Mouse (Mus musculus) NIH3T3 (cell line): Measurements from ENCODE around the gene Cnot10.

Source experiments
- DNase-seq: peaks from one replicate; pipeline ENCODE4 v3.0.0-alpha.2; 2012; ENCODE audit warnings: low read depth

Gene Cnot10

DNA sequence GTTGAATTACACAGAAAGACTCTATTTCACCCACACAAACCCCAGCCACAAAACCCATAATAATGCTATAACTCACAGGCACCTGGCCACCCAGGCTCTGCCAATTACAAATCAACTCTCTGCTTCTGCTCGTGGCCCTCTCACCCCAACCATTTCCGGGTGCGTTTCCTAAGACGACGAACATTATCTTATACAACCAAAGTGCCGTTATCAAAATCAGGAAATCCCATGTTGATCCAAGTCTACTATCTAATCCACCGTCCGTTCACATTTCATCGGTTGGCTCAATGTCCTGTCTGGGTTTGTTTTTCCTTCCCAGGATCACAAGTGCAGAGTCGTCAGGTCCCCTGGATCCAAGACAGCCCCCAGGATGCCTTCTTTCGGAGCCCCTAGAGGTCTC lies 61.3 kb downstream of the Cnot10 start:
- DNase-seq: no peak

DNA sequence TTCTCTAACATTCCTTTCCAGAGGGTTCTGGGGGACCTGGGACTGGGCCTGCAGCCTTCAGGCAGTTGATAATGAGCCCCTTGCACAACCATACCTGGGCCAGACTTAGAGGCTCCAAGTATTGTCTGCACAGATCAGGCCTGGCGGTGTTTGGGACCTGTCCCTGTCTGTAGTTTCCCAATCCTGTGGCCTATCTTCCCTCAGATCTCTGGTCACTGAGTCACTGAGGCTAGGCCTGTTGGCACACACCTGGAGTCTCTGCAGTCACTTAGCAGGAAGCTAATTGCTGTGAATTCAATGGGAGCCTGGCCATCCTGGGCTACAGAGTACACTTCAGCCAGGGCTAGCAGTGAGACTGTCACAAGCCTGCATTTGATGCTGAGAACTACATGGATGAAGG lies 64.0 kb downstream of the Cnot10 start:
- no peak for DNase-seq

DNA sequence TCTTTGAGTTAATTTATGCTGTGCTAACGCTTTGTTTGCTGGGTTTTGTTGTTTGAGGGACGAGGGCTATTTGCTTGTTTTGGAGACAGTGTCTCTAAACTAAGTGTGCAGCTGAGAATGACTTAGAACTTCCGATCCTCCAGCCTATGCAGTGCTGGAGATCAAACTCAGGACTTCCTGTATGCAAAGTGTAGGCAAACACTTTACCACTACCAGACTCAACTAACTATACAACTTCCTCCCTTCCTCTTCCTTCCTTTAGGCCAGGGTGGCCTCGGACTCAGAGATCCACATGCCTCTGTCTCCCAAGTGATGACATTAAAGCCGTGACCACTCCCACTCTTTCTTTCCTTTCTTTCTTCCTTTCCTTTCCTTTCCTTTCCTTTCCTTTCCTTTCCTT lies 66.5 kb downstream of the Cnot10 start:
- no peak for DNase-seq

DNA sequence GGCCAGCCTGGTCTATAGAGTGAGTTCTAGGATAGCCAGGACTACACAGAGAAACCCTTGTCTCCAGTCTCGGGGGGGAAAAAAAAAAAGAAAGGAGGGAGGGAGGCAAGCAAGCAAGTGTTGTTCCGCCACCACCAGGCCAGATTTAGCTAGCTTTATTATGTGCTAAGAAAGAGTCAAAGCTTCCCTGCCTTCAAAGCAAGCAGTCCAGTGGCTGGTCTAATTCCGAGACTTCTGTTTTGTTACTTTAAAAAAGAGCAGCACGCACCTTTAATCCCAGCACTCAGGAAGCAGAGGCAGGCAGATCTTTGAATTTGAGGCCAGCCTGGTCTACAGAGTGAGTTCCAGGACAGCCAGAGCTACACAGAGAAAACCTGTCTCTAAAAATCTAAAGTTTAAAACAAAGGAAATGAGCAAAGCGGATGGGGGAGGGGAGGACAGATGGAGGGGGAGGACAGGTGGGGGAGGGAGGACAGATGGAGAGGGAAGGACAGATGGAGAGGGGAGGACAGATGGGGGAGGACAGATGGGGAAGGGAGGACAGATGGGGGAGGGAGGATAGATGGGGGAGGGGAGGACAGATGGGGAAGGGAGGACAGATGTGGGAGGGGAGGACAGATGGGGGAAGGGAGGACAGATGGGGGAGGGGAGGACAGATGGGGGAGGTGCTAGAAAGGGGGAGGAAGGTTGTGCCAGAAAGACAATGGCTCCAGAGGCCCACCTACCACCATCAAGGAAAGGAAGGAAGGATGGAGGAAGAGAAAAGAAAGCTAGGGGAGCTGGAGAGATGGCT lies 71.1 kb downstream of the Cnot10 start:
- DNase-seq: no peak

DNA sequence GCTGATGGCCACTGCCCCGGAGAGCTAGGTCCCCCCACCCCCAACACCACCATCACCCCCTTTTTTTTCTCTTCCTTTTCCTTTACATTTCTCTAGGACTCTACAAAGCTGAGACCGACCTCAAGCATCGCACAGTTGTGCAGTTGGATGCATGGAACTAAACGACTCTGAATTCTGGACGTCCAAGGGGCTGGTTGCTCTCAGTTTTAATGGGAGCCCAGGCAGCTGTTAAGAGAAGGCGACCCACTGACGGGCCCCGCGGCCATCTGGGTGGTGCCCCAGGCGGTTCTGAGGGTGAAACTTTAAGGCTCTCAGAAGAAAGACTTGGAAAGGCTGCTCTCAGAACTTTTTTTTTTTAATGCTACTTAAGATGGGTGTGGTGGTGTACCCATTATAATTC lies 75.3 kb downstream of the Cnot10 start:
- no peak for DNase-seq

DNA sequence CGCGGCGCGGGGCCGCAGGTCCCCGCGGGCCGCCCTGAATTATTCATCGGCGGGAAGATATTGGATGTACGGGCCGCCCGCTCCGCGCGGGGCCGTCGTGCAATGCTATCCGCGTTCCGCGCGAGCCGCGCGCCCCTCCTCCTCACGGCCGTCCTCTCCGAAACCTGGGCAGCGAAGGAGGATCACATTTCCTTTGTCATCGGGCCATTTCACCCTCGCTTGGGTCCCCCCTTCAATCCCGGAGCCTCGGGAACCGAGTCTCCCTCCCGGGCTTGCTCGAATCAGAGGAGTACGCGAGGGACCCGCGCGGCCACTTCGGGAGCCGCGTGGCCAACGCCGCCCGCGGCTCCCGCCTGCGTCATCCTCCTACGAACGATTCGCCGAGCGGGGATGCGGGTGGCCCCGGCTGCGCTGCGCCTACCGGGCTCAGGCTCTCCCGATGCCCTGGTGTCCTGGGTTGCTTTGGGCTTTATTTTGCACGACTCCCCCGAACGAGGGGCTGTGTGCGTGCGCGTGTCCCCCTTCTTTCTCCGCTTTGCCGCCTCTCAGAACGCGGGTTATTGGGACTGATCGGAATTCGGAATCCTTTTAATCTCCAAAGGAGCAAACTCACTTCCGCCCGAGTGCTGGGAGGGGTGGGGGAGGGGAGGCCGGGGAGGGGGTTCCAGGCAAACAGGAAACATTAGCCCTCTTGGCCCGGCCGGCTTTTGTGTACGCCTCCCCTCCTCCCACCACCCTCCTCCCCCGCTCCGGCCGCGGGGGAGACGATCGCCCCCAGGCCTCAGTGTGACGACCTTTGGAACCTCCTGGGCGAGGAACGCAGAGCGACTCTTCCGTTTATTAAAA lies 76.0 kb downstream of the Cnot10 start, which contains the start of gene Trim71:
Trim71 (minus strand) TSS at position 609 of the 846 bp plus-strand sequence.
- DNase-seq: no peak

DNA sequence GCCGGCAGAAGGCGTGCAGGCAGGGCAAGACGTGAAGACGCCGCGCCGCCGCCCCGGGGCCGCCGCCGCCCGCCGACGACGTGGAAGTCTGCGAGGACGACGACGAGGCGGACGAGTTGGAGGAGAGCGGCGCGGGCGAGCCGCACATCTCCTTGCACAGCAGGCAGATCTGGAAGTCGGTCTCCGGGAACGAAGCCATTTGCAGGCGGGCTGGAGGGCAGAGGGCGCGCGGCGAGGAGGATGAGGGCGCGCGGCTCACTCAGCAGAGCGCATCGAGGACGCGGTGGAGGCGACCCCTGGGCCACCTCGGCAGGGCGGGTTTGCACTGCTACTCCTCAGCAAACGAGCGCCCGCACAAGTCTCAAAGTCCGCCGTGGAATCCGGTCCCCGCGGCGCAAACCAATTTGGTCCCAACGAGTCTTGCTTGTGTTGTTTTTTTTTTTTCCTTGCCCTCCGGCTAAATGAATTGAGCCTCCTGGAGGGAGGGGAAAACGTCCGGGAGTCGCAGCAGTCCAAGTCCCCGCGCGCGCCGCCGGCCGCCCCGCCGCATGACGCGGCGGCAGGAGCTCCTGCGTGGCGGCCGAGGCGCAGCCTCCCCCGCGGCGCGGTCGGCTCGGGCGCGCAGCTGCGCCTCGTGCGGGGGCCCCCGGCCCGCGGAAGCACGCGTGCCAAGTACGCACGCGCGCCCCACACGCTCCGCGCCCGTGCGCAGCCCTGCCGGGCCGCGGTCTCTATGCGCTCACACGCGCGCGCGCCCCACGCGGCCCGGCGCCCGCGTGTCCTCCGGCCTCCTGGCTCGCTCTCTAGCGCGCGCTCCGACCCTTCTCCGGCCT lies 76.8 kb downstream of the Cnot10 start:
- no peak for DNase-seq

DNA sequence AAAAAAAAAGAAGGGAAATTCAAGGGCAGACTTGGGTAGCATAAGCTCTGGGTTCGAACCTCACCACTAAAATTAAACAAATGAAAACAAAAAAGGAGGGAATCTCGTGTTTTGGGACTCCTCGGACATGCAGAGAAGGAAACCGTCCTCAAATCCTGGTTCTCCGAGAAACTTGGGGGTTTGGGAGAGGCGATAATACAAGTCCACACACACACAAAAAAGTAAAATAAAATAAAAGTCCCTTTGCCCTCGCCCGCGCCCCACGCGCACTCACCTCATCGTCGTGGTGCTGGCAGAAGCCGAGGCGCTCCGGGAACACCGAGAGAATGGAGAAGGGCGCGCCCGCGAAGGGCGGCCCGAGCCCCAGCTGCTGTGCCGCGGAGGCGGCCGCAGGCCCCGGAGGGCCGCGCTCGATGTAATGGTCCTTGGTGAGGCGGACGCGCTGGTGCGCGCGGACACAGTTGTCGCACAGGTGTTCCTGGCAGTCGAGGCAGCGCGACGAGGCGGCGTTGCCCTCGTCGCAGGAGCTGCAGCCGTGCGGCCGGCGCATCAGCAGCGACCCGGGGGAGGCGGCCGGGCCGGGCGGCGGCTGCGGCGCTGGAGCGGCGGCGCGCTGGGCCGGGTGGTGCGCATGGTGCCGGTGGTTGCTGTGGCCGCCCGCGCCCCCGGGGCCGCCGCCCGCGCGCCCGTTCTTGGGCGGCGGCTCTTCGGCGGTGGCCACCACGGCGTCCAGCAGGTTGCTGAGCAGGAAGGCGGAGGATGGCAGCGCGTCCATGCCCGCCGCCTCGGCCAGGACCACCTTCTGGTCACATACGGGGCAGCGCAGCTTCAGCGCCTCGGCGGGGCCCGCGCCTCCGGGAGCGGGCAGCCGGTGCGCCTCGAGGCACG lies 77.7 kb downstream of the Cnot10 start:
- no peak for DNase-seq

DNA sequence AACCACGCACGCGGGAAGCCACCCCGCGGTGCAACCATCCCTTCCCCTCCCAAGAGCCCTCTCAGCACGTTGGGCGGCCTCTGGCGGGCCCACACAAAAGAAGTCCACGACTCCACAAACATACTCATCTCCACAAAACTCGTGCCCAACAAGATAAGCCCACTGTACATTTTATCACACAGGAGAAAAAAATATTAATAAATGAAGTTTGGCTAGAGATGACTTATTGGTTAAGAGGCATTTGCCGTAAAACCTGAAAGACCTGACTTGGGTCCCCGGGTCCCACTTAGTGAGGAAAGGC lies 78.4 kb downstream of the Cnot10 start:
- no peak for DNase-seq

DNA sequence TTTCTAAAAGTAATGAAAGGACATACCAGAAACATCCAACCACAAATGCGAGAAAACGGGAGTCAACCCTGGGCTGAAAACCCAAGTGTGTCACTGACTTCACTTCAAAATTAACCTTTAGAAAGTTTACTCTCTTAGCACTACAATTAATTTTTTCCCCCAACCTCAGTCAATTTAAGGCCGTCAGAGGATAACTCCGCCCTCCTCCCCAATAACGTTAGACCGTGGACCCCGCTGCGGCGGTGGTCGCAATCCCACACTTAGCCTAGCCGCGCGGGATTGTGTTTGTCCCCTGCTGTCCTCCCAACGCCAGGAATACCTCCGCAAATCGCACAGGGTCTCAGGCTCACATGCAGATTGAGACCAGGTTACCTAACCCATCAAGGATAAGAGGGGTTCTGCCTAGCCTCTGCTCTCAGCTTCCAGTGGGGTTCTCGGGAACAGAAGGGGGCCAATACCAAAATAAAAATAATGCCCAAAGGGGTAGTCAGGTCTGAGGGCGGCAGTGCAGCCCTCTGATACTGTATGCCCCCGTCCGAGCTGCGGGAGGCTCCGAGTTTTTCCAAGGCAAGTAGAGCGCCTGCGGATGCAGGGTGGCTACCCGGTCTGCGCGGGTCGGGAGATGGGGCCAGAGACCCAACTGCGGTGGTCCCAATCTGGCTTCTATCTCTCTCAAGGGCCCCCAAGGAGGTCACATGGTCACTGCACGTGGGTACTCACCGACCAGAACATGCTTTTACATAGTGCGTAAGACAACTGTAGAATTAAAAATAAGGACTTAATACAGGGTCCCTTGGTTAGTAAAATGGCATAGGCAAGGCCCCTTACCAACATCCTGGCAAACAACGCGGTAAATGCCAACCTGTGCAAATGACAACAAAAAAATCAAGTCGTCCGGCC lies 79.0 kb downstream of the Cnot10 start:
- no peak for DNase-seq

DNA sequence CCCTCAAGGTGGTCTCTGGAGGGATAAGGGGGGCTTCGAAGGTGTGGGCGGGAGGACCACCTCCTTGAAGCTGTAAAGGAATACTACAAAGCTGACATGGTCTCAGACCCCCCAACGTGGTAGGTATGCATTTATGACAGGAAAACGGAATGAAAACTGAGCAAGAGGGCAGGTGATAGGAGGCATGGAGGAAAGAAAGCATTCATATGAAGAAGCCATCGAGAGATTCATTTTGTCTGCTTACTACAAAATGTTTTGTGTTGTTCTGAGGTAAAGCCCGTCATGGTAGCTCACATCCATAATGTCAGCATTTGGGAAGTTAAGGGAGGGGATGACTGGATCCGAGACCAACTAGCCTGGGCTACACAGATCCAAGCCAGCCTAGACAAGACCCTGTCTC lies 79.8 kb downstream of the Cnot10 start:
- no peak for DNase-seq

DNA sequence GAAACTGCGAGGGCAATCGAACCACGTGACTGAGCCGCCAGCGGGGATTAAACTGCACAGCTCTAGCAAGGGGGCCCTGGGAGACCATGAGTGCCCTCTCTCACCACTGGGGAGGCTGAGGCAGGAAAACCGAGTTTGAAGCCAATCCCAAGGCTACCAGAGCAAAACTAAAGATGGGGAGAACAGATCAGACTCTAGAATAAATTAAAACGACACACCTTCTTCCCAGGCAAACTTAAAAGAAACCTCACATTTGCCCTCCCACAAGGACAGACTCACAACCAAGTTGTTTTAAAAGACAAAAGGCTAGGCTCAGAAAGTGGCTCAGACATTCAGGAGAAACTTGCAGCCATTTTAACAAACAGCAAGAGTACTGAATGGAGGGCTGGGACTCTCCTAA lies 82.9 kb downstream of the Cnot10 start:
- no peak for DNase-seq

DNA sequence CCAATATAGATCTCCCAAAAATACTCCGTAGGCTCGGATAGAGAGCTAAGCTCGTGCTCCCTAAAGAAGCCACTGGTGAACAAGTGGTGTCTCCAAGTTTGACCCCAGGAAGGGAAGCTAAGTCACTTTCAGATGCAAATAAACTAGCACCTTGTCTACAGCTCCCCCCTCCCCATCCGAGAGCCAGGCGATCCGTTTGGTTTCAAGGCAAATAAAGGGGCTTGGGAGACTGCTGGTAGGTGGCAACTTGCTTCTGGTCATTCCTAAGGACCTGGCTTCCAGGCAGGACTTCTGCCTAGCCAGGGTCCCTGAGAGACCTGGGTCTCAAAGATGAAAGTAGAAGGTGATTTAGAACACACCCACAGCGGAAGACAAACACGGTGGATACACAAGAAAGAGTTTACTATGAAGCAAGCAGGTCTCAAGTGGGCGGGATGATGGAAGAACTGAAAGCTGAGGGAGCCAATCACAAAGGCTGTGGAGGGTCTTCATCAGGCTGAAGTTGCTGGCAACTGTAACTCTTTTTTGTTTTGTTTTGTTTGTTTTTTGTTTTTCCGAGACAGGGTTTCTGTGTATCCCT lies 83.6 kb downstream of the Cnot10 start:
- no peak for DNase-seq

DNA sequence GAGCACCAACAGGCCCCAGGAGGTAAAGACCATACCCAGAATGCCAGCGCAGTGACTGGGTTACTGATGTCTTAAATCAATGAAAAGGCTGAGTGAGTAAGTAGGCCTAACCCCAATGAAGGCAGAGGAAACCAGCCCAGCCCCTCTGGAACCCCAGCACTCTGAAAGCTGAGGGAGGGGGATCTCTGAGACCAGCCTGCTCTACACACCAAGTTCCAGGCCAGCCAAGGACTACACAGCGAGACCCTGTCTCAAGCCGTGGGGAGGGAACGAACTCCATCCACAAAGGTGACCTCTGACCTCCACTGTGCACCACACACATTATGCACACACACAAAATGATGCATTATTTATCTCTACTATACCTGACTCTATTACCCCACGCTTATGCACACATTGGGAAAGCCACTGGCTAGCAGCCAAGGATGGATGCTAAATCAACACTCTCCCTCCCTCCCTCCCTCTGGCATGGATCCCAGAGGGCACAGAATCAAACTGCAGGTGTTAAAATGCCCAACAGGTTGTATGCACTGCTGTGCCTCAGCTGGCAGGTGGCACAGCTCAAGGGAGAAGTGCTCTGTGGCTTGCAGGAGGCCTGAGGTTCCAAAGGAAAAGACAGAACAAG lies 85.5 kb downstream of the Cnot10 start:
- peak; percentile 52 for DNase-seq

DNA sequence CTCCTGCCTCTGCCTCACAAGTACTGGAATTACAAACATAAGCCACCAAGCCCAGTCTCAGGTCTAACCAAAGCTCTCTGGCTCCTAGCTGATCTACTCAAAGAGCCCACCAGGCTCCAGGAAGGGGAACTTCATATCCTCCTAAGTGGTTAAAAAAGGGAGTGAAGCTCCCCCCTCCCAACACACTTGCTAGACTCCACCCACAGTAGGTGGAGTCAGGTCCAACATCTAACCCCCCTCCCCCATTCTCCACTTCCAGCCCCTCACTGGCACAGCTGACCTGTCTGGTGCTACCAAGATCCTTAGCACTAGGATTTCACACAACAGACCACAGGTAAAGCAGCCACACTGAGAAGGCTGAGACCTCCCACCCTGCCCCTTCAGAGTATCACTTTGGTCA lies 86.2 kb downstream of the Cnot10 start:
- DNase-seq: no peak

DNA sequence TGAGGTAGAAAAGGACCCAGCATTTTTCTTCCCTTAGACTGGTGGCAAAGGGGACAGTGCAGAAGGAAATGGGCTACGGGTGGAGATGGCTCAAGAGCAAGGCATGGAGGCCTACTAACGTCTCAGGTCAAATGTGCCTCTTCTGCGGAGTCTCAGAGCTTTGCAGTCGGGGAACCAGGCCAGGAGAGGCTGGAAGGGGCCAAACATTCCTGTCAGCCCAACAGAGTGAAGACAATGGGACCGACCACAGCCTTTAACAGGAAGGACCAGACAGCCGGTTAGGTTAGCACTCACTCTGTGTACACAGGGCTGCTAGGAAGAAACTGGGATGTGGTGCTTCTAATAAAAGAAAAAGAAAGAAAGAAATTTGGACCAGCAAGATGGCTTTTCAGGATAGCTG lies 90.0 kb downstream of the Cnot10 start:
- DNase-seq: no peak

DNA sequence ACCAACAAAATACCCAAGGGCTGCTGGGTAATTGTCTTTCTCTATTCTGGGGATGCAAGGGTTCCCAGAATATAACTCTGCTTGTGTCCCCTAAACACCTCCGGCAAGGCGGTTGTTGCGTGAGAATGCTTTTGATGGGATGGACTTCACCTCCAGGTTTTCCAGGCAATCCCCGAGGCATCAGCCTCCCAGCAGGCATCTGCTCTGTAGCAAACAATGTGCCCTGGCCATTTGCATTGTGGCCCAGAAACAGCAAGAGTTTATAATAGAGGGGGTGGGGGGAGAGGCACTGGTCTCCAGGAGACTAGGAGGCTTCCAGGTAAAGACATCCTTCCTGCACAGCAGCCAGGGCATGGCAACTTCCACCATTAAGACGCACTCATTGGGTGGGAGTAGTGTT lies 90.9 kb downstream of the Cnot10 start:
- DNase-seq: no peak

DNA sequence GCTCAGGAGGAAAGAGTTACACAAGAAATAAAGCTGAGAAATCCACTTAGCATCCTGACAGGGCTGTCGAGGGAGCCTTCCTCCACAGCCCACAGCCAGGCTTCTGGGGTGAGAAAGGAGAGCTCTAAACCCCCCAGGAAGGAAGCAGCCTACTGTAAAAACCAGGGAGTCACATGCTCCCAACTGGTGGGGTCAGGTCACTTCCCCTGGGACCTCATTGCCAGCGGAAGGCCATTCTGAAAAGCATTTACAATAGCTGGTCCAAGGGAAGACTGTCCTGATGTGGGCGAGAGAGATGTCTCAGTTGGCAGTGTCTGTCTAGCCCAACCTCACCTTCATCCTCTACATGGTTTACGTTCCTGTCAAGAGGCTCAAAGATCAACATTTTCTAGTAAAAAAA lies 91.5 kb downstream of the Cnot10 start:
- DNase-seq: no peak

DNA sequence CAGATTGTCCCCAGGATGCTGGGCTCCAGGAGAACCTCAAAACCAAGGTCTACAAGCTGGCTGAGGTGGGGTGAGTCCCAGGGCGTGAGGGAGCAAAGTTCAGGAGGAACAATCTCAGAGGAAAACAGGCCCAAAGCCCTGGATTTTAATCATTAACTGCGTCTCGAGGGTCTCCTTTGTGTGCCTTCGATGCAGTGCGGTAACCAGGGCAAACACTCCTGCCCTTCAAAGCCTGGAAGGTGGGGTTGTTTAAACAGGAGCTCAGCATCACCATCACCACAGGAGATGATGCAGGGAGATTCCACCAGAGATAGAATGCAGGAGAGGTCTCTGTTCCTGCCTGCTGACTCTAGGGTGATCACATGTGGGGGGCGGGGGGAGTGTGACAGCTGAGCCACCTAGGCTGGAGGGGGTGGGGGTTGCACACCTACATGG lies 92.3 kb downstream of the Cnot10 start:
- no peak for DNase-seq

DNA sequence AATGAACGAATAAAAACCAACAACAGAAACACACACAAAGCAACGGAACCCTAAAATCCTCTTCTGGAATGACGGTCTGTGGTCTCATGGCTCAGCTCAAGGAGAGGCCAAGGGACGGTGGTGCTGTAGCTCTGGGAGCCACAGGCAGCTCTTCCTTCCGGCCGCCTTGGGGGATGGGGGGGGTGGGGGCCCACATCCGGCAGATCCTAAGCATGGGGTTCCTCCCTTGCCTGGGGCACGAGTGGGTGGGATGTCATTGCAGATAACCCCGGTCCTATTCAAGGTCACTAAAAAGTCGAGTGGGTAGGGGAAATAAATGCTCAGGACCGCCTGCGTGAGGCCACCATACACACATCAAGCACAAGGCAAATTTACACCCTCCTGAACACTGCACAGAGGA lies 93.2 kb downstream of the Cnot10 start:
- no peak for DNase-seq
